Mouse (Mus musculus): ENCODE measurements around the gene Crb3.
A peak's percentile ranks its signal among the peaks of the same experiment; 100 is the strongest.
"Not testable (repeated sequence)": the region's sequence is repeated elsewhere in the genome, so short reads cannot be mapped to it uniquely, and the experiment has no call there.

The Crb3 gene

DNA sequence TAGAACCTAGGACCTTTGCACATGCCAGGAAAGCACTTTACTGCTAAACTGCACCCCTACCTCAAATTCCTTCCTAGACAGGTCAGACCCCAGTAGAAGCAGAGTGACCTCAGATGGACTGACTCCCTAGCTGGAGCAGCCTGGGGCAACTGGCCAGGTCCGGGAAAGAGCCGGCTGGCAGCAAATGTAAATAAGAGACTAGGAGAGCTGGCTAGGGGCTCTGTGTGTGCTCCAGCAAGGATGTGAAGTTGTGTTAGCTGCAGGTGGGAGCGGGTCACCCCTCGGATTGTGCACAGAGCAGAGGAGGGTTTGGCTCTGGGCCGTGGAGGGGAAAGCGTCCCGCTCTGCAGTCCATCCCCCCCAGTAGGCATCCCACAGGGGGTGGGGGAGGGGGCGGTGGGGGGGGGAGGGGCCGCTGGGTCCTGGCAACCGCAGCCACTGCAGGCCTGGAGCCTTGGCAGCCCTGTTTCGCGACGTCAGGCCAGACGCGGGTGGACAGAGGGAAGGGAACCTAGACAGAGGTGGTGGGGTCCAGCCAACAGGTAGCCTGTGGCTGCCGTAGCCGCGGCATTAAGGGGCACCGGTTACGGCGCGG is at the start of gene Crb3:
TSS of gene Crb3 (plus strand) at position 215 of the 595 bp plus-strand sequence.
- DNase-seq (ENCODE audit: low spot score in 2 of 2) = no peak

DNA sequence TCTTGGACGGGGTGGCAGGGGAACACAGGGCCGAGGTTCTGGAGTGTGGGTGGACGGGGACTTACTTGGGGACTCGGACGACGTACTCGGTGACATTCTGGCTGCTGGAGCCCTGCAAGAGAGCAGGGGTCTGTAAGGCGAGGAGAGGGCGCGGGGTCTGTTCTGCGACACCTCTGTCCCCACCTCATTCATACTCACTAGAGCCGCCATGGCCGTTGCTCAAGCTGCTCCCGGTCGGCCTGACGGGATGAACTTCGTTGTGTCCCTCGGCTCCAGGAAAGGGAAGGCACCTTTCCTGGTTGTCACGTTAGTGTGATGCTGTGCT is 48.0 kb upstream of the Crb3 start:
- no peak for DNase-seq (ENCODE audit: low spot score in 2 of 2)

DNA sequence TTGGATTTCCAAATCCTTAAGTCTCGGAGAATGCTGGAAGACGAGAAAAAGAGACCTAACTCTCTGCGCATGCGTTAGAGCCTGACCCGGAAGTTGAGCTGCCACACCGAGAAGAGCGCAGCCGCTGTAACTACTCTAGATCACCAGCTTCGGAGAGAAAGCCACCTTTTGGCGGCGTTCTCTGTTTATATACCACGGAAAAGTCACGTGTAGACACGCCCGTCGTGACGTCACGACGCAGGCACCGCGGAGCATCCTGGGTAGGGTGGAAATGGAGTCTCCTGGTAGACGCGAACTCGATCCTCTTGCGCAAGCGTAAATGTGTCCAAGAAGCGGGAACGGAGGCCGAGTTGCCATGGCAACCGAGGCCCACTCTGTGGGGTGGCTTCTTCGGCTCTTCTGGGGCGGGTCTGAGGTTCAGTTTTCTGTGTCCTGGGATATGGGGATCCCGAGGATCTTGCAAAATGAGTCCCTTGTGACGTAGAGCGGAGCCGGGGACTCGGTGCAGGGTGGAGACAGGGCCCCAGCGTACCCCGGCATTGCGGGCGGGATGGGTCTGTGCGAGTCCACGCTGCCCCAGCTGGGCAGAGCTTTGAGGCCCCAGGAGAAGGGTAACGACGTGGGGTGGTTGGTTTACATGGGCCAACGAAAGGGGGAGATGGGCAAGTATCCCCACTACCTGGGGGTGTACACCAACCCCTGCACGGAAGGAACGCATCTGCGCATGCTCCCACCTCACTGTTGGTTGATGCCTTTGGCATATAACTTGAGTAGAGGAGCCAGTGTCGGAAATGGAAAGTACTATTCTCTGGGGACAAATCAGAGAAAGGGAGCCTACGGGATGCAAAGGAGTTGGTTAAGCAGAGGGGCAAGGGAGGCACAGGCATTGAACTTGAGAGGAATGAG is 47.4 kb upstream of the Crb3 start, which contains the start of the genes Gtf2f1 and Gm17949:
TSS of gene Gtf2f1 (minus strand) at position 53 of the 906 bp plus-strand sequence.
TSS of gene Gm17949 (plus strand) at position 234 of the 906 bp plus-strand sequence.
- peak; percentile 92 to 93 for DNase-seq (ENCODE audit: low spot score in 2 of 2)

DNA sequence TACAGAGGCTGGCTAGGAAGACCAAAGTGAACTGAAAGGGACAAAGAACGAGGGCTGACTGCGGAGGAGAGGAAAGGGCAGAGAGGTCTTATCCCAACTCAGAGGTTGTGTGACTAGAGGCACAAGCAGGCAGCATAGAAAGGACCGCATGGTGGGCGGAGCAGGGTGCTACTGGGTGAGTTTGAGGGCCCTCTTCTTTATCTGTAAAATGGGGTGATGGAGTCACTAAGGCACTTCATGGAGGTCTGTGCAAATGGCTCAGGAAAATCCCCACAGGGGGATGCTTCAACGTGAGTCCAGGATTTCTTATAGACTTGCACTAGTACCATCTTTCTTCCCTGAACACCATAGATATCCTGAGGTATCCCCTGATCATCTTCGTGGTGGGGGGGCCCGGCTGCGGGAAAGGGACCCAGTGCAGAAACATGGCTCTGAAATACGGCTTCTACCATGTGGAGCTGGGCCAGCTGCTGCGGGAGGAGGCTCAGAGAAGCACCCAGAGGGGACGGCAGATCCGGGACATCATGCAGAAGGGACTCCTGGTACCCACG is 46.6 kb upstream of the Crb3 start:
- DNase-seq (ENCODE audit: low spot score in 2 of 2) = no peak

DNA sequence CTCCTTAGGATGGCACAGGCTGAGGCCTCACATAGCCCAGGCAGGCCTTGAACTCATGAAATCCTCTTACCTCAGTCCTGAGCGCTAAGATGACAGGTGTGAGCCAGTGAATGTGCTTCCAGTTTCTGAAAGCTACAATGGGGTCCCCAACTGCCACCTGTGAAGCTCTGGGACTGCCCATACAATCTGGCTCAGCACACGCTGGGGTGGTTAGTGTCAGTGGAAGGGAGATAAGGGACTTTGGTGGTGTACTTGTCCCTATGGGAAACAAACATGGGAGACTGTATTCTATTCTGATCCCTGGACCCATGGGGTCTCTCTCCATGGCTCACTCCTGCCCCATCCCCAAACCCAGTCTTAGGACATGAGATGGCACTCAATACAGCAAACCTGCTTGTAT is 39.2 kb upstream of the Crb3 start:
- DNase-seq (ENCODE audit: low spot score in 2 of 2) = no peak

DNA sequence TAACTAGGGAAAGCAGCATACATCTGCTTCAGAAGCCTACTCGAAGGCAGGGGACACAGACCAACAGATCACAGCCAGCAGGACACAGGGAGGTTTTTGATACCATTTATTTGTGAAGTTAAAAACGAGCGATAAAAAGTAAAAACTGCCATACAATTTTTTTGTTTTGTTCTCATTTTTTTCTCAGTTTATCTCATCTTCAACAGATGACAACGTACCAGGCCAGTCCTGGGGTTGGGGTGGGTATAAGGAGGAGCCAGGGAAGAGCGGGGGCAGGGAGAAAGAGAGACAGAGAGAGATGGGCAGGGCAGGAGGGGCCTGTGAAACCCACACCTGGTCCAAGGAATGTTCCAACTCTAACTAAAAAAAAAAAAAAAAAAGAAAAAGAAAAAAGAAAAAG is 37.9 kb upstream of the Crb3 start:
- no peak for DNase-seq (ENCODE audit: low spot score in 2 of 2)

DNA sequence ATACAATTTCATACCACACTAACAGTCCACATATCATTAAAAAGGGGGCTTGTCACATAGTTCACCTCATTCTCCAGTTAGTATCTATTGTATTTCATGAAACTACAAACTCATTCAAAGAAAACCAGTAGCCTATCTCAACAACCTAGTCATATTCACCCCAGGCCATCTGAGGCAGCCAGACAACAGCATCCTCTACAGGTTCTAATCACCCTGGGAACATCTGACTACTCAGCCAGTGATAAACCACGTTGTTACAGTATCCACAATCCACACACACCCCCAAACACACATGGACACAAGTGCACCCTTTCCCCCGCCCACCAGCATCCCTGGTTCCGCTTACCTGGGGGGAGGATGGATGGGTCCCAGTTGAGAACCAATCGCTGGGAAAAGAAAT is 31.4 kb upstream of the Crb3 start:
- no peak for DNase-seq (ENCODE audit: low spot score in 2 of 2)

DNA sequence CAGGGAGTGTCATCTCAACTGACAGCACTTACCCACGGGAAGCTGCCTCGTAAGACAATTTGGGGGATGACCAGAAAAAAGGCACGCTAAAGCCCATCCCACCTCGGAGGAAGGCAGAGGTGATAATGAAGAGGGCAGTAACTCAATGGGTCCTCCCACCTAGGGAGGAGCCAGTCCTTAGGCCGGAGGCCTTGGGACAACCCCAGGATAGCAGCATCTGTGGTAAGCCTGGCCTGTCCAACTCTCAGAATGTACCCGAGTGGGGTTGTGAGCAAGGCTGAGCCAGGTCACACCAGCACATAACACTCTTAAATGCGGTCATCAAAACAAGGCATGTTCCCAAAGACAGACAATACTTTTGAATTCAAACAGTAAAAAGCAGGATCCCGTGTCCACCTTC is 29.2 kb upstream of the Crb3 start:
- no peak for DNase-seq (ENCODE audit: low spot score in 2 of 2)

DNA sequence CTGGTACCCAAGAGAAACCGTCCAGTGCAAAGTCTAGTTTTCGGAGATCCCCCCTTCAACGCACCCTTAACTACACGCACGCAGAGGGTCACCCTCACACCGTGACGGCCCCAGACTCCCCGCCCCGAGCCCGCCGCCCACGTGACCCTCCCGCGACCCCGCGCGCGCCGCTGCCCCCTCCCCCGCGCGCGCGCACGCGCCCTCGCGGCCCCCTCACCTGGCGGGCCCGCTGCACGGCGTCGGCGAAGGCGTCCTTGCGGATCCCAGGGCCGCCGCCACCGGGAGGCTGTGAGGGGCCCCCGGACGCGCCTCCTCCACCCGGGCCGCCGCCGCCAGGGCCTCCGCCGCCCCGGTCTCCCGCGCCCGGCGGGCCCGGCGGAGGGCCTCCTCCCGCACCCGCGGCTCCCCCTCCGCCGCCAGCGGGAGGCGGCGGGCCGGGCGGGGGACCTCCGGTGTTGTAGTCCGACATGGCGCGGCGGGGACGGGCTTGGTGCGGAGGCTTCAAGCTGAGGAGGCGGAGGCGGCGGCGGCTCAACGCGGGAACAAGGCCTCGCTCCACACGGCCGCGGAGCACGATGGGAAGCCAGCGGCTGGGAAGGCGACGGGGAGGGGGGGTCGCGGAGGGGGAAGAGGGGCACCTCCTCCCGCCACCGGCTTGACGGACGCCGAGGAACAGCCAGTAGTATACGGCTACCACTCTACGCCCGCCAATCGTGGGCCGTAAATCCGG is 27.8 kb upstream of the Crb3 start, which contains the start of gene Khsrp:
TSS of gene Khsrp (minus strand) at position 592 of the 730 bp plus-strand sequence.
- DNase-seq (ENCODE audit: low spot score in 2 of 2) = peak in 1 of 2 experiments; percentile 35

DNA sequence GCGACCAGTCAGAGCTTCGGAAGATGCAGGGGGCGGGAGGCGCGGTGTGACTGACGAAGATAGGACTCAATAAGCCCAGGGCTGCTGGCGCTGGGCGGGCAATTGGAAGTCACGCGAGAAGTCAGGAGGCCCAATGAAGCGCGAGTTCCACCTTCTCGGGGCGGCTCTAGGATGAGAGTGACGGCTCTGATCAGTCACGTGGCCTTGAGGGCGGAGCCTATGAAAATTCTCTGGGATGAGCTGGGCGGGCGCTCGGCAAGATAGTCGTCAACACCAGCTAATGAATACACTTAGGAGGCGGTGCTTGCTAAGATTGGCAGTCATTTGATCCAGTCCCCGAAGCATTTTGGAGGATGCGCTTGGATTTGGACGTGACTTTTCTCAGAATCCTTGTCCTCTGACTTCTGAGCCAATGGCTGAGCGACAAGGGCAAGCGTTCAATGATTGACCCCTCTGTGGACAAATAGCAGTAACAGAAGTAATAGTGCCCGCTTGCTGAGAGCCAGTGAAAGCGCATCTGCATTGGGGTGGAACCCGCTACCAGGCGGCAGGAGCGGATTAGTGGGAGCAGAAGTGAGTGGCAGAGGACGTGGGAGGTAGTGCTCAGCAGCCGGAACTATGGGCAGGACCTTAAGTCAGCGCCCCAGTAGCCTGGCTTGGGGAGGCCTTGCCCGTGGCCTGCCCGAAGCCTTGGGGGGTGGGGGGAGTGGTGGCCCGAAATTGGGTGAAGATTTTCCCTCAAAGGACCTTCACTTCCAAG is 27.1 kb upstream of the Crb3 start:
- DNase-seq (ENCODE audit: low spot score in 2 of 2) = peak; percentile 99 to 100

DNA sequence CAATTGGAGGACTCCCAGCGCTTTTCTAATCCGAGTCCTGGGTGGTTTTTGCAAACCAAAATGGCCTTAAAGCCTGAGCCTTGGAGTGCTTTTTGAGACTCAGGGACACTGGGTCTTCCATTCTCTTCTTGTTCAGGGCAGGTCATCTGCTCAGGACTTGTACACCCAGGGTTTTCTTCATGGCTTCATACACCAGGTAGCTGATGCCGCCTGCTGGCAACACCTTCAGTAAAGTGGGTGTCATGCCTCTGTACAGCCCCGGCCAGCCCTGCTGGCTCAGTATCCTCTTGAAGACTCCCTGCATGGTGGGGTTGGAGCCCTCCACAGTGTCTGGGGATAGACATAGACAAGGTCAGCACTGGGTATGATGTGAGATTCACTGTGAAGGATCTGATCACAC is 26.1 kb upstream of the Crb3 start:
- DNase-seq (ENCODE audit: low spot score in 2 of 2) = no peak

DNA sequence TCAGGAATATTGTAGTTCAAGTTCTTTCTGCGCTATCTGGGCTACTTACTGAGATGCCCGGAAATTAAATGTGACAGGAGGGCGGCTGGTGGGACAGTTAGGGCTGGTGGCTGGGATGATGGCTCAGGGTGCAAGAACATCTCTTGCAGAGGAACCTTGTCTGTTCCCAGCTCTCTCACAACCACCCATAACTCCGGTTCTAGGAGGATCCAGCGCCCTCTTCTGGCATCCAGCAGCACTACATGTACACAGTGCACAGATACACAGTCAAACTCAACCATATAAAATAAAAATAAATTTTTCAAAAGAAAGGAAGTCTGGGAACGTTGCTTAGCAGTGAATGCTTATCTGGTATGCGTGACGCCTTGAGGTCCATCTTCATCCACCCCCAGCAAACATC is 19.9 kb upstream of the Crb3 start:
- no peak for DNase-seq (ENCODE audit: low spot score in 2 of 2)

DNA sequence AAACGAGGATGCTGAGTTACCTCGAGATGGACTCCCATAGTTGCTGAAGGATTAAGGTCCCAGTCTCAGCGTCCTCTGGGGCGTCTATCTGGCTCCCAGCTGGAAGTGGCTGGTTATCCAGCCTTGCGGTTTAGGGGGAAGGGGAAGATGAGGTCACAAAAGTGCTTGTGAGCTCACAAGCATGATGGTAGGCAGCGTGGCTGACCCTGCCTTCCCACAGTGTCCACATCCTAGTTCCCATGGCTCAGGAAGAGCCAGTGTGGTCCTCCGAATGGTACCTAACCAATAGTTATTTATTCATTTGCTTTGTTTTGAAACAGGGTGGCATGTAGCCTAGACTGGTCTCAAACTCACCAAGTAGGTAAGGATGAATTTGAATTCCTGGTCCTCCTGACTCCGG is 17.4 kb upstream of the Crb3 start, which contains the start of gene Slc25a41:
TSS of gene Slc25a41 (minus strand) at position 101 of the 400 bp plus-strand sequence.
- DNase-seq (ENCODE audit: low spot score in 2 of 2) = no peak

DNA sequence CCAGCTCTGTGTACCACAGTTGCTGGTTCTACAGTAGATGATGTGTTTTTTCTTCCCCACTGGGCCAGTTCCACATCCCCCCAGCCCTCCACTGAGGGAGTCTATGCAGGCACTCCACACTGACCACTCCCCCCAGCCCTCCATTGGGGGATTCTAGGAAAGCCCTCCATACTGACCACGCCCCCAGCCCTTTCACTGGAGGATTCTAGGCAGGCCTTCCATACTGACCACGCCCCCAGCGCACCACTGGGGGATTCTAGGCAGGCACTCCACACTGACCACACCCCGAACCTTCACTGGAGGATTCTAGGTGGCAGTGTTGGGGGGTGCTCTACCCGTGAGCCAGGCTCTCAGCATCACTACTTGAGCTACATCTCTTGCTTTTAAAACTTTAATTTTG is 11.5 kb upstream of the Crb3 start:
- no peak for DNase-seq (ENCODE audit: low spot score in 2 of 2)

DNA sequence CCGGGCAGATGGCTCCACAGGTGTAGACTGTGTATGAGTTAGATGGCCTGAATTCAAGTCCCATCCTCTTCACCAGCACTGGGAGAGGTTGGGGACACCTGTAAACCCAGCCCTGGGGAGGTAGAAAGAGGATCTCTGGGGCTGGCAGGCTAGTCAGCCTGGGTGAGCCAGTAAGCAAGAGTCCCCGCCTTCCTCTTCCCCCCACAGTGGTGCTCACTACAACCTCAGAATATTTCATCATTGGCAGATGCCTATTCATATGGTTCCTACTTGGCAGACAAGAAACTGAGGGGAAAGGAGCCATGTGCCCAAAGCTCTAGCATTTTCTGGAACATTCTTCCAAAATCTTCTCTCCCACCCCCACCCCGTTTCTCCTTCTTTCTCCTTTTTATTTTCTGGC is 10.1 kb upstream of the Crb3 start:
- DNase-seq (ENCODE audit: low spot score in 2 of 2) = no peak

DNA sequence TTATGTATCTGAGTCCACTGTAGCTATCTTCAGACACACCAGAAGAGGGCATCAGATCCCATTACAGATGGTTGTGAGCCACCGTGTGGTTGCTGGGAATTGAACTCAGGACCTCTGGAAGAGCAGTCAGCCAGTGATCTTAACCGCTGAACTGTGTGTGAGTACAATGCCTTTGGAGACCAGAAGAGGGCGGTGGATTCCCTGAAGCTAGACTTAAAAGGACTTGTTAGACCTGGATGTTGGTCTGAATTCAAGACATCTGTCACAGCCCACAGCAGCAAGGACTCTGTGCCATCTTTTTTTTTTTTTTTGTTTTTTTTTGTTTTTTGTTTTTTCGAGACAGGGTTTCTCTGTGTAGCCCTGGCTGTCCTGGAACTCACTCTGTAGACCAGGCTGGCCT is 7.2 kb upstream of the Crb3 start:
- DNase-seq (ENCODE audit: low spot score in 2 of 2) = not testable (repeated sequence)

DNA sequence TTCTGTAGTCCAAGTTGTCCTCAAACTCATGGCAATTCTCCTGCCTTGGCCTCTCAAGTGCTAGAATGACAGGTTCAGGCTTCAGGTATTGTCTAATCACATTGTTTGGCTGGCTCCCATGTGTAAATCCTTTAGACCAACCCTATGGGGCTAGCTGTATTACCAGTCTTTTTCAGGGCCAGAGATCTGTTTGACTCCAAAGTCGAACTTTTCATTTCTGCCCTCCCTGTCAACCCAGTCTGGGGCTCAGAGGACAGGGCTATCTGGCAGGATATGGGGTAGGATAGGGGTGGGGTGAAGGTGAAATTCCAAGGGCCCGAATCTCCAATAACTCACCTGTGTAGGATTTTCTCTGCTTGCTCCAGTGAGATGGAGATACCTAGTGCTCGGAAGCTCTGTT is 2.7 kb upstream of the Crb3 start:
- DNase-seq (ENCODE audit: low spot score in 2 of 2) = no peak

DNA sequence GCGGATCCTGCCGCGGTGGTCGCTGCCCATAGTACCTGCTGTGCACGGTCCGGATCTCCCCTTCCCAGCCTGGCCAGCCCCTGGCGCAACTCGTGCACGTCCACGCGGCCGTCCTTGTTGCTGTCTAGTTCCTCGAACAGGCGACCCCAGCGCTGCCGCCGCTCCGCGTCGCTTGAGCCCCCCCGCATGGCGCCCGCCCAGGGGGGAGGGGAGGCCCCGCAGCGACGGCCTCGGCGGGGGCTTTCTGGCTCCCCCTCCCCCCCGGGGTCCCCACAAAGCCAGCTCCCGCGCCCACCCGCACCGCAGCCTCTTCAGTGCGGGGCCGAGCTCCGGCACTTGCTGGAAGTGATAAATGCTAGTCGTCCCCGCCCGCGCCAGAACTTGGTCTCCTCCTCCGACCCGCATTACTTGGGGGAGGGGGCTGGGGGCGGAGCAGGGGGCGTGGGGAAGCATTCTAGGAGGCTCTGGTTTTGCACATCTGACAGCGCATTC is 627 bp downstream of the Crb3 start, which contains the start of gene Slc25a23:
TSS of gene Slc25a23 (minus strand) at position 378 of the 492 bp plus-strand sequence.
- peak; percentile 59 to 65 for DNase-seq (ENCODE audit: low spot score in 2 of 2)

DNA sequence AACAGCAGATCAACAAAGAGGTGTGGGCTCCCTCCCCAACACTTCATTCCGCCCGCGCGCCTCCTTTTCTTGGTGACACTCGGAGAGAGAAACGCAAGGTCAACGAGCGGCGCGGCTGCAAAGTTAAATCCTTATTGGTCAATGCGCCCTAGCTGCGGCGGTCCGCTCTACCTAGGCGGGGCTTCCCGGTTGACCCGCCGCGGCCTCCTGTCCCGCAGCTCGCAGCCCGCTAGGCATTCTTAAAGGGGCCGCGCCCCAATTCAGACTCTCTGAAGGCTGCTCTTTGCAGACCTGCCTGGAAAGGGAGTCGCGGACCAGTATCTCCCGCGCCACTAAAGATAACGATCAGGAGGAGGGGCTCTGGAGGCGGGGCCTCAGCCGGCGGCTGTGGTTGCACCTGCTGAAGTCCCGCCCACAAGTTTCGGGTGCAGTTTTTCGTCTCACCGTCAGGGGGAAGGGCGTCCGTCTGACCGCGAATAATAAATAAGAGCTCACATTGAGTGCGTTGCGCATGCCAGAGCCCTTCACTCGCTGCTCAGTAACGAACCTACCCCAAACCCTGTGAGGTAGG is 1.4 kb downstream of the Crb3 start:
- peak; percentile 94 to 95 for DNase-seq (ENCODE audit: low spot score in 2 of 2)

DNA sequence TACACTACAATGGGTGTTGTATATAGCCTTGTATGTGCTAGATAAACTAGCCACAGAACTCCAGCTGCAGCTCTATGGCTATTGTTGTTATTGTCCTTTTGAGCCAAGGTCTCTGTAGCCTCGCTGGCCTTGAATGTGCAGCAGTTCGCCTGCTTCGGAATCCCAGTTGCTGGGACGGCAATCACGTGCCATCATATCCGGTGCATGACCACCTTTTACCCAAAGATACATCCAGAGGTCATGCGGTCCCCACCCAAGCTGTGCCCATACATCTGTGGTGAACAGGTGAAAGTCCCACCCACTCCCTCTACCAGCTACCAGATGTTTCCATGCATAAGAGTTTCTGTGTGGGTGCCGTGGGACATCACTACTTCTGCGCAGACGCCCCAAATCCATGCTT is 2.2 kb downstream of the Crb3 start:
- no peak for DNase-seq (ENCODE audit: low spot score in 2 of 2)
